Mouse (Mus musculus): ENCODE measurements around the gene Hbb-bs. TPM values are rescaled to one million over a fixed set of nuclear protein-coding genes. Genes with fewer than 3 reads are reported as not detected.

Hbb-bs gene
- 70,723 and 73,152 TPM in 2 replicates for polyA plus RNA-seq (2016; fragmentation: Nextera tagmentation; extraction: Ambion mirVana)

- Histone ChIP-seq H3K4me3 (peak within 1 kb of the TSS; percentile 51), H3K9ac (peak within 1 kb of the TSS; percentile 71), H3K27ac (peak within 1 kb of the TSS; percentile 97), H3K4me2 (peak within 1 kb of the TSS; percentile 49), H3K9me3 (replicated peaks) (no peaks in the 10 kb centered on the region), H3K36me3 (no peaks in the 10 kb centered on the region), H3K27me3 (replicated peaks) (no peaks in the 10 kb centered on the region), H3K4me1 (peaks cover 45% of the 10 kb centered on the region)
- 42% methylated on average over 4 of the region's 4 CpGs for WGBS (ENCODE audit: insufficient replicate concordance)
- peak; percentile 88 for ATAC-seq
Measured at GRCm38 (mm10) chr7:103827808-103828207, at the start of gene Hbb-bs. Gene Hbb-bs, minus strand, starts transcription at chr7:103828096.

DNA sequence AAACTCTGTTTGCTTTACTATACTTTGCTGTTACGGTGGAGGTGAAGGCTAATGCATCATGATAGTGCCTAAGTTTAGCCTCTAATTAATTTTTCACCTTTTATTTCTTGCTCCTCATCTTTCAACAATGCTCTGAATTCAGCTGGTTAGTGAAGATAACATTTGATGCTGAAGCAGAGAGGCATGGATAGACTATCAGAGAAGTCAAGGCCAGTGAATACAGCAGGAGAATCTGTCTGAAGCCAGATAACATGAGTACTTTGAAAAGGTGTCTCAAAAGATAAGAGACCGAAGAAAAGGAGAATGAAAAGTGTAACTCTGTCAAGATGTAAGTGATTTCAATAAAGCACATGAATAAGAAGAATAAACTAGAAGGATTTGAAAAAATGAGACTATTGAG, 49.2 kb upstream of the Hbb-bs start:
- Histone ChIP-seq H3K27me3 (replicated peaks) (no peaks in the 10 kb centered on the region), H3K9ac (0 out of 2 replicates have a peak overlapping the region, but pooled peaks have one; percentile 56), H3K27ac (peak overlapping the region; percentile 94), H3K4me1 (peaks cover 62% of the 10 kb centered on the region), H3K9me3 (replicated peaks) (no peaks in the 10 kb centered on the region), H3K36me3 (no peaks in the 10 kb centered on the region), H3K4me2 (0 out of 2 replicates have a peak overlapping the region, but pooled peaks have one; percentile 25), H3K4me3 (no peak overlapping the region)
- ATAC-seq = peak; percentile 93
- 28% methylated on average over 2 of the region's 2 CpGs for WGBS (ENCODE audit: insufficient replicate concordance)

DNA sequence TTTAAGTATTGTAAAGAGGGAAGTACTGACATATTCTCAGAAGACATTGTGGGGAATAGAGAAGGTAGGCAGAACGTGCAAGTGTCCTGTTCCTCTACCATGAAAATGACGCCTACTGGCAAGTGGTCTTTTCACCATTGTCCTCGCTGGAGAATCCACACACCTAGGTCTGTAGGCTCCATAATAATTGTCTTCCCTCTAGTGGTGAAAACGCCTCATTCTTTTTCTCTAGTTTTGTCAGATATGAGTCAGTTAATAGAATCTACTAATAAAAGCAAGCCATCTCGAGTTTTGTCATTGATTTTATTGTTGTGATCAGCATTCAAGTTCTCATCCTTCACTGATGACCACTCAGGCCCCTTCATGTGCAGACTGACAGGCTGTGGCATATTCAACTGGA, 46.6 kb upstream of the Hbb-bs start:
- H3K9me3 ChIP-seq (replicated peaks) = no peaks in the 10 kb centered on the region
- no peak for ATAC-seq
- peak overlapping the region; percentile 94 for H3K27ac ChIP-seq
- no peak overlapping the region for H3K4me3 ChIP-seq
- peaks cover 78% of the 10 kb centered on the region for H3K4me1 ChIP-seq
- H3K4me2 ChIP-seq = peak overlapping the region; percentile 6; the same call in 1 of the 2 replicates
- no peaks in the 10 kb centered on the region for H3K36me3 ChIP-seq
- H3K9ac ChIP-seq = peak overlapping the region; percentile 58
- WGBS (ENCODE audit: insufficient replicate concordance) = 23% methylated on average over 5 of the region's 5 CpGs
- H3K27me3 ChIP-seq (replicated peaks) = no peaks in the 10 kb centered on the region

DNA sequence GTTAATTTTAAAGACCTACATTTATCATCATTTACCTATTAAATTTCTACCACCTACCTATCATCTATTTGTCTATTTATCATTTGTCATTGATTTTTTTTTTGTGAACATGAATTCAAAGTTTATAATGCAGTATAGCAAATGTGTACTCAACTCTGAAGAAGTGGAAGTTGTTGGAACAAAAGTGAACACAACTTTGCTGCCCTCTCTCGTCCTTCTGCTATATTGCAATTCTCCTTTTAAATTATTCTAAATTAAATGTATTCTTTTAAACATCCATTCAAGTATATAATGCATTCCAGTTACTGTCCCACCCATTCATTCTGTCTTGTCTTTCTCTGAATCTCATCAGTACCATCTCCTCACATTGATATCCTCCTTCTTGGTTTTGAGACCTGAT, 45.2 kb upstream of the Hbb-bs start:
- H3K4me1 ChIP-seq = peaks cover 73% of the 10 kb centered on the region
- H3K27me3 ChIP-seq (replicated peaks) = no peaks in the 10 kb centered on the region
- peak overlapping the region; percentile 24 for H3K4me2 ChIP-seq
- peak overlapping the region; percentile 52 for H3K9ac ChIP-seq
- 0% methylated on average over 1 of the region's 1 CpGs for WGBS (ENCODE audit: insufficient replicate concordance)
- no peaks in the 10 kb centered on the region for H3K36me3 ChIP-seq
- H3K4me3 ChIP-seq = no peak overlapping the region
- no peak for ATAC-seq
- peak overlapping the region; percentile 90 for H3K27ac ChIP-seq
- no peaks in the 10 kb centered on the region for H3K9me3 ChIP-seq (replicated peaks)

DNA sequence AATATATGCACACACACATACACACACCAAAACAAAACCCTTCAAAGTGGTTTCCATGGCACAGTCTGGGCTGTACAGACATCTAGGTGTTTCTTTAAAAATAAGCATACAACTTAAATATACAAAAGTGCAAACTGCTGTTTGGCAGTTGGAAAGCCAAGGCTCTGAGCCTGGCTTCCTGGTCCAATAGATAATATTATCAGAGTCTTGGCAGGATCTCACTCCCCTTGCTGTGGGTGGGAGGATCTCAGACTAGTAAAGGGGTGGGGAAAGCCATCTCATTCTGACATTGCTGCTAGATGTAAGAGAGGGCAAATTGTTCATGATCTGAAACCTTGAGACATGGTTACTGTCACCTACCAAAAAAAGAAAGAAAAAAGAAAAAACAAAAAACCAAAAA, 42.8 kb upstream of the Hbb-bs start:
- H3K27me3 ChIP-seq (replicated peaks) = no peaks in the 10 kb centered on the region
- H3K4me3 ChIP-seq = 0 out of 2 replicates have a peak overlapping the region, but pooled peaks have one; percentile 3
- peaks cover 70% of the 10 kb centered on the region for H3K4me1 ChIP-seq
- peak overlapping the region; percentile 52 for H3K4me2 ChIP-seq
- ATAC-seq = peak; percentile 89
- no peaks in the 10 kb centered on the region for H3K9me3 ChIP-seq (replicated peaks)
- H3K9ac ChIP-seq = peak overlapping the region; percentile 71
- no peaks in the 10 kb centered on the region for H3K36me3 ChIP-seq
- H3K27ac ChIP-seq = peak overlapping the region; percentile 97

- Histone ChIP-seq H3K9ac (peak overlapping the region; percentile 74), H3K4me1 (peaks cover 81% of the 10 kb centered on the region), H3K36me3 (no peaks in the 10 kb centered on the region), H3K27ac (peak overlapping the region; percentile 98), H3K27me3 (replicated peaks) (no peaks in the 10 kb centered on the region), H3K4me3 (peak overlapping the region; percentile 33), H3K9me3 (replicated peaks) (no peaks in the 10 kb centered on the region), H3K4me2 (peak overlapping the region; percentile 54)
- peak; percentile 93 for ATAC-seq
Measured at GRCm38 (mm10) chr7:103865716-103866115, 37.8 kb upstream of the Hbb-bs start.

GRCm38 (mm10) chr7:103861531-103861930, 33.6 kb upstream of the Hbb-bs start:
- Histone ChIP-seq H3K4me2 (peak overlapping the region; percentile 51), H3K4me3 (no peak overlapping the region; the same call in 1 of the 2 replicates), H3K4me1 (peaks cover 72% of the 10 kb centered on the region), H3K36me3 (no peaks in the 10 kb centered on the region), H3K9ac (peak overlapping the region; percentile 67), H3K9me3 (replicated peaks) (no peaks in the 10 kb centered on the region), H3K27me3 (replicated peaks) (no peaks in the 10 kb centered on the region), H3K27ac (peak overlapping the region; percentile 97)
- WGBS (ENCODE audit: insufficient replicate concordance) = 34% methylated on average over 3 of the region's 3 CpGs
- no peak for ATAC-seq

DNA sequence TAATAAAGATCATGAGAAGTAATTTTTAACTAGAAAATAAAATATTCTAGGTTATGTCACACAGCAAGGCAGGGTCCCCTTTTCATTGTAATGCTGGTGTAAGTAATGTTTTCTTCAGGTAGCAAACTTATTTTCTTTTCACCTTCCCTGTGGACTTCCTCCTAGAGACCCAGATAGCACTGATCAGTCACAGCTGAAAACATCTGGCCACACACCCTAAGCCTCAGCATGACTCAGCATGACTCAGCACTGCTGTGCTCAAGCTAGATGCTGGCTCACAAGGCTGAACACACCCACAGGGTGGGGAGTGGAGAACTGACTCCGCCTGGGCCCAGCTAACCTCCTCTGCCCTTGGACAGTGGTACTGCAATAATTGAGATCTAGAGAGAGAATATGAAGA, 33.0 kb upstream of the Hbb-bs start:
- H3K4me3 ChIP-seq = no peak overlapping the region; the same call in 1 of the 2 replicates
- H3K9ac ChIP-seq = peak overlapping the region; percentile 74
- H3K27me3 ChIP-seq (replicated peaks) = no peaks in the 10 kb centered on the region
- 6% methylated on average over 1 of the region's 1 CpGs for WGBS (ENCODE audit: insufficient replicate concordance)
- peak overlapping the region; percentile 51 for H3K4me2 ChIP-seq
- ATAC-seq = peak; percentile 84
- peaks cover 67% of the 10 kb centered on the region for H3K4me1 ChIP-seq
- no peaks in the 10 kb centered on the region for H3K9me3 ChIP-seq (replicated peaks)
- peak overlapping the region; percentile 97 for H3K27ac ChIP-seq
- no peaks in the 10 kb centered on the region for H3K36me3 ChIP-seq

DNA sequence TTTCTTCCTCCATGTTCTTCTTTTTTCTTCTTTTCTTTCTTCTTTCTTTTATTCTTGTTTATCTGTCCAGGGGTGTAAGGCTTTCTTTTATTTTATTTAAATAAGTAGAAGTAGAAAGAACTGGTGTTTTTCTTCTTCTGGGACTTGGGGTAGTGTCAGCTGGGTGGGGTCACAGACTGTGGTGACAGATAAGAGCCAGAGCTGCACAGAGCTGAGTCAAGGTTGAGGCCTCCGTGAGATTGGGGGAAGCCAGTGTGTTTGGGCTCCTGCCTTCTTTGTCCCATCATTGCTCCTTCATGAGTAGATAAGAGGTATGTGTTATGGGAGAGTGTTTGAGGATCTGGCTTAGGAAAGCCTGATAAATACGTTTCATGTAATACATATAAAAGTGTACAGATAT, 31.2 kb upstream of the Hbb-bs start:
- Histone ChIP-seq H3K27me3 (replicated peaks) (no peaks in the 10 kb centered on the region), H3K36me3 (no peaks in the 10 kb centered on the region), H3K9ac (peak overlapping the region; percentile 81), H3K4me3 (peak overlapping the region; percentile 20; the same call in 1 of the 2 replicates), H3K4me2 (peak overlapping the region; percentile 63), H3K9me3 (replicated peaks) (no peaks in the 10 kb centered on the region), H3K4me1 (peaks cover 67% of the 10 kb centered on the region), H3K27ac (peak overlapping the region; percentile 97)
- WGBS (ENCODE audit: insufficient replicate concordance) = 13% methylated on average over 2 of the region's 2 CpGs
- peak; percentile 93 for ATAC-seq

DNA sequence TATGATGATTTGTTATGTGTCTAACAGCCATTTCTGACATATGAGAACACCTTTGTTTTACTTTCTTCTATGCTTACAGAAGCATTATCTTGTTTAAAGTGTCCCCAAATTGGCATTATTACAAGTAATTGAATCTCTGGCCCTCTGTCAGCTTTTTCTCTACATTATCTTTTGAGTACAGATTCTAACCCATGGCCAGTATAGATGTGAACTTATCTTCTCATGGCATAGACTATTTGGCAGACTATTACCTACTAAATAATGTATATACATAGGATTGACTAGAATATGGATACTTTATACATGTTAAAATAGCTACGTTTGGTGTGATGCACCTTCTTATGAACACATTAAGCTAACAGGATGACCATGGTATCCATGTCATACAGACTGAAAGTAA, 26.8 kb upstream of the Hbb-bs start:
- Histone ChIP-seq H3K4me2 (peak overlapping the region; percentile 19; the same call in 1 of the 2 replicates), H3K9ac (peak overlapping the region; percentile 48), H3K4me1 (peaks cover 60% of the 10 kb centered on the region), H3K36me3 (no peaks in the 10 kb centered on the region), H3K9me3 (replicated peaks) (no peaks in the 10 kb centered on the region), H3K4me3 (no peak overlapping the region), H3K27ac (peak overlapping the region; percentile 86), H3K27me3 (replicated peaks) (no peaks in the 10 kb centered on the region)
- ATAC-seq = peak; percentile 25; the same call in 1 of the 2 replicates
- WGBS (ENCODE audit: insufficient replicate concordance) = 42% methylated on average over 1 of the region's 1 CpGs

- Histone ChIP-seq H3K4me3 (no peak within 1 kb of the TSS), H3K9me3 (replicated peaks) (no peaks in the 10 kb centered on the region), H3K4me1 (peaks cover 62% of the 10 kb centered on the region), H3K4me2 (0 out of 2 replicates have a peak within 1 kb of the TSS, but pooled peaks have one; percentile 4), H3K9ac (peak within 1 kb of the TSS; percentile 45), H3K36me3 (no peaks in the 10 kb centered on the region), H3K27ac (peak within 1 kb of the TSS; percentile 86), H3K27me3 (replicated peaks) (no peaks in the 10 kb centered on the region)
- ATAC-seq = peak; percentile 47
- 48% methylated on average over 2 of the region's 2 CpGs for WGBS (ENCODE audit: insufficient replicate concordance)
Measured at GRCm38 (mm10) chr7:103853090-103853489, 25.2 kb upstream of the Hbb-bs start, which contains the start of gene Hbb-y. Gene Hbb-y, minus strand, starts transcription at chr7:103853216.

- Histone ChIP-seq H3K27ac (peak overlapping the region; percentile 81), H3K36me3 (no peaks in the 10 kb centered on the region), H3K4me2 (peak overlapping the region; percentile 38), H3K27me3 (replicated peaks) (no peaks in the 10 kb centered on the region), H3K4me3 (no peak overlapping the region), H3K4me1 (peaks cover 62% of the 10 kb centered on the region), H3K9me3 (replicated peaks) (no peaks in the 10 kb centered on the region), H3K9ac (peak overlapping the region; percentile 57)
- ATAC-seq = peak; percentile 75
- WGBS (ENCODE audit: insufficient replicate concordance) = 28% methylated on average over 1 of the region's 2 CpGs
Measured at GRCm38 (mm10) chr7:103844525-103845325, 16.8 kb upstream of the Hbb-bs start.
